Mouse (Mus musculus) cerebellum, postnatal 36 days (tissue): ENCODE measurements around the gene Cep350.

ENCODE experiments used
- DNase-seq, 2 experiments: peaks; one replicate each; pipeline ENCODE4 v3.0.0; 2021 to 2022; ENCODE audit warnings: mixed read lengths in 2 of 2

The Cep350 gene

DNA sequence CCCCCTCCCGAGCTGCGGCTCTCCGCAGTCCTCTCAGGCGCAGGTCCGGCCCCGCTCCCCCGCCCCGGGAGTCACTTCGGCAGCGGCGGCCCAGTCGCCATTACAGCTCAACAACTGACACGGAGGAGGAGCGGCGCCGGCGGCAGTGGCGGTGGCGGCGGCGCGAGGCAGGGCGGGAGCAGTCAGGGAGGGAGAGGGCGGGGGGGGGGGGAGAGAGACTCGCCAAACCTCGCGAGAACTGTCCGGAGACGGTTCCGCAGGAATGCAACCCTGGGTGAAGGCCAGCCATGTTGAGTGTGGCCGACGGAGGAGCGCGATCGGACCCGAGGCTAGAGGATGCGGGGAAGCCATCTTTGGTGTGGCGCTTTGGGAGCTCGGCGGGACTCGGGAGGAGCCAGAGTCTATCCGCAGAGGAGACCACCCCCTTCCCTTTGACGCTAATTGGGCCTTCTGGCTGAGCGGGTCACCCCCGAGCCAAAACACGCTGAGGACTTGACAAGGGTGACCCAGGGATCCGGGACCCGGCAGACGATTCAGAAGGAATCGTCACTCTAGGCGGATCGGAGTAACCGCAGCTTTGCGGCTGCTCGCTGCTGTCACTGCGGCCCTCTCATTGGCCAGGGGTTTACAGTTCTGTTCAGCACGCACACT is at the start of gene Cep350:
Gene Cep350 (minus strand): TSS at position 188 of the 651 bp plus-strand sequence.
- peak; percentile 96 for DNase-seq

DNA sequence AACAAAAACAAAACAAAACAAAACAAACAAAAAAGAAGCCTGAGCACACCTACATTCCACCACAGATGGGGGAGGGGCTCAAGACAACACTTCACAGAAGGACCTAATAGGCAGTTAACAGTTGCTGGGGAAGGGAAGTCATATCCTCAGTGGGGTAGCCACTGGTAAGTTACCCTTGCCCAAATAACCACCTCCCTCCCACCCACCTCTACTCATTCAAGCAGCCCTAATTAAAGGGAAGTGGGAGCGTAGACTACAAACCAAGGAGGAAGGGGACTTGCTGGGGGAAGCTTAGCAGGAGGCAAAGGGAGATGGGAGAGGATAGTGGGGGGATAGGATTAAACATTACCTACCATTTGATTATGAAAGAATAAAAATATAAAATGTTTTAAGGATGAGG is 47.3 kb upstream of the Cep350 start:
- no peak for DNase-seq

DNA sequence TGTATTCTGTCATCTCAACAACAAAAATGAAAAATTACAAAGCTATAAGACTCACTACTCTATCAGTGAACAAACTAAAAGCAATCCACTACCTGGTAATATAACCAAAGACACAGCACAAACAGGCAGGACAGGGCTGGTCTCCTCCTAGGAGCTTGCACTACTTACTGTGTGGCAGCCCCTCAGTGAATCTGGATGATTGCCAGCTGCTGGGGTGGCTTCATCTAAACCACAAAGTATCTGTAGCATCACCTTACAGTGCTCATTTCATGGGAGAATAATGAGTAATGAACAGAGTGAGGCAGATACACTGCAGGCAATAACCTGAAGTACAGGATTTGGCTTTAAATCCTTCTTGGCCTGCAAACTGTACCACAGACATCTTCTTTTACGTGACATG is 46.7 kb upstream of the Cep350 start:
- DNase-seq, result no peak

DNA sequence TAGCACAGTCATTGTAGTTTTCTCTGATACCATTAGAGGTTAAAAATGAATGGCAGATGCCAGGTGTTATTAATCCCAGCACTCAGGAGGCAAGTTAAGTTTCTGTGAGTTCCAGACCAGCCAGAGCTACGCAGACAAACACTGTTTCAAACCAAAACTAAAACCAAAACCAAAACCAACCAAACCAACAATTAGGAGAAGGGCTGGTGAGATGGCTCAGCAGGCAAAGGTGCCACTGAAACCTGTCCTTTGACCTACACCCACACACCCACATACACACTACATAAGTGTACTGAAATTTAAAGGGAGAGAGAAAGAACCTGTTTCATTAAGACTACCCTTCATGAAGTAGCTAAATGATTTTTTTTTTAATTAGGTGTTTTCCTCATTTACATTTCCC is 35.9 kb upstream of the Cep350 start:
- DNase-seq, result no peak

DNA sequence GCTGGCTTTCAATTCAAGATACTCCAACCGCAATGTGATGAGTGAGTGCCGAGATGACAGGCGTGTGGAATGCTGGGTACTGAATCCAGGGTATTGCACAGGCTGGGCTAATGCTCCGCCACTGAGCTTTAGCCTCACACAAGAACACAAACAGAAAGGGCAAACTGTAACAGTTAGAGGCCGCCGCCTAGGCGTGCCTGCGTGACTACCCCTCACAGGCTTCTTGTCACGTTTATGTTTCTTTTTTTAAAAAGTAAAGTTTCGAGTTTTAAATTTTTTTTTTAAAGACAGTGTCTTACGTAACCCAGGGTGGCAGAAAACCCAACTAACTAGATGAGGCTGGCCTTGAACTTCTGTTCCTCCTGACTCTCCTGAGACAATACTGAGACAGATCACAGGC is 32.9 kb upstream of the Cep350 start:
- no peak for DNase-seq

GRCm38 (mm10) chr1:156003201-156003935 is 30.3 kb upstream of the Cep350 start:
- no peak for DNase-seq

- no peak for DNase-seq
Measured at GRCm38 (mm10) chr1:156002366-156002765, 29.3 kb upstream of the Cep350 start.

DNA sequence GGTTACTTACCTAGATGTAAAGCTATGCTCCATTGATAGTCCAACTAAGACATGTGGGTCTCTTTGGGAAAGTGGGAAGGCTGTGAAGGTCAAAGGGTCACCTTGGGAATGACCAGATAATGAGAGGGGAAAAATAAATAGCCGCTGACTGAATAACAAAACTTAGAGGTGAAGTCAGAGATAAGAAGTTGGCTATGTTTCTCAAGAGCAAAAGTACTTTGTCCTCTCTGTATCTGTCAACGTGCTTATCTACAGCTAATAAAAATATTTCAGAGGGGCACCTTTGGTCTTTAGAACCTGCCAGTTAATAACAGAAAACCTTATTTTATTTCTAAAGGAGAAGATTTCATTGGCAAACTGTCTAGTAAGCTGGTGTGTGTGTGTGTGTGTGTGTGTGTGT is 22.6 kb upstream of the Cep350 start:
- no peak for DNase-seq

GRCm38 (mm10) chr1:155994524-155994923 is 21.5 kb upstream of the Cep350 start:
- no peak for DNase-seq

- no peak for DNase-seq
Measured at GRCm38 (mm10) chr1:155990391-155990790, 17.3 kb upstream of the Cep350 start.

GRCm38 (mm10) chr1:155989387-155989786 is 16.3 kb upstream of the Cep350 start:
- no peak for DNase-seq

DNA sequence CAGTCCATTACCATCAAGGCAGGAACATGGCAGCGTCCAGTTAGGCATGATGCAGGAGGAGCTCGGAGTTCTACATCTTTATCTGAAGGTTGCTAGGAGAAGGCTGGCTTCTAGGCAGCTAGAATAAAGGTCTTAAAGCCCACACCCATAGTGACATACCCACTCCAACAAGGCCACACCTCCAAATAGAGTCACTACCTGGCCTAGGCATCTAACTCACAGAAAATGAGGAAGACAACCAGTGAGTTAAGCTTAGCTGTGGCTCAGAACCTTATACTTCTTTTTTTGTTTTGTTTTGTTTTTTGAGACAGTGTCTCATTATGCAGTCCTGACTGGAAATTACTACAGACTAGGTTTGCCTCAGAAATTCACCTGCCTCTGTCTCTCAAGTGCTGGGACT is 14.6 kb upstream of the Cep350 start:
- DNase-seq, result no peak

- DNase-seq, result no peak
Measured at GRCm38 (mm10) chr1:155974931-155975330, 1.9 kb upstream of the Cep350 start.

DNA sequence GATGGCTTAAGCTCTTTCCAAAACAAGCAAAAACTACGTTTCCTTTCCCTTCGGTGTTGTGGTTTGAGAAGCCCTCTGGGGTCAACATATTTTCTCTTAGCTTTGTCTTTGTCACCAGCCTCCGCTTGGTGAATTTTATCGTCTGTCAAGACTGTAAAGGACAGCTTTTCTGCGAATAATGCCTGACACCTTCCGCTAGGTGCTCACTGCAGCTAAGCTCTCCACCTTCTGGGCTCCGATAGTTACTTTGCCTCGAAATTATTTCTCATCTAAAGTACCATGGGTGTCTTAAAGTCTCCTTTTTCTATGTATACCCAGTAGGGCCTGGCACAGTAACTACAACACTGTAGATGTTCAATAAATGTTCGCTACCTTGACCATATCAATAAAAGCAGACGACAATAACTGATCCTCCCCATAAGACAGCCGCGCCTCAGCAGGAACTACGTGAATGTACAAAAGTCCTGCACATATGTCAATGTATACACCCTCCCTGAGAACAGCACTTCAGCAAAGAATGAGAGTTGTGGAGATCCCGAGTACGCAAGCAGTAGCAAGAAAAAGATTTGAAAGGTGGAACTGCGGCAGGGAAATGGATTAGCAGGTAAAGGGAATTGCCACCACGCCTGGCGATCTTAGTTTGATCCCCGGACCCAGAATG is 794 bp upstream of the Cep350 start:
- DNase-seq, result peak; percentile 9 to 48

- DNase-seq, result no peak
Measured at GRCm38 (mm10) chr1:155972146-155973067, 648 bp downstream of the Cep350 start.

DNA sequence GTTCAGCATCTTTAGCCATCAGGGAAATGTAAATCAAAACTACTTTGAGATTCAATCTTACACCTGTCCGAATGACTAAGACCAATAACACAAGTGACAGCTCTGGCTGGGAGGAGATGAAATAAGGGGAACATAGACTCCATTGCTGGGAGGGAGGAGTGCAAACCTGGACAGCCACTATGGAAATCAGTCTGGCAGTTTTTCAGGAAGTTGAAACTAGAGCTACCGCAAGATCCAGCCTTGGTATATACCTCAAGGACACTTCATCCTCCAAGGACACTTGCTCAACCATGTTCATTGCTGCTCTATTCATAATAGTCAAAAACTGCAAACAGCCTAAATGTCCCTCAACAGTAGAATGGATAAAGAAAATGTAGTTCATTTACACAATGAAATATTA is 23.9 kb downstream of the Cep350 start:
- no peak for DNase-seq

- DNase-seq, result no peak
Measured at GRCm38 (mm10) chr1:155944361-155944760, 28.7 kb downstream of the Cep350 start.

DNA sequence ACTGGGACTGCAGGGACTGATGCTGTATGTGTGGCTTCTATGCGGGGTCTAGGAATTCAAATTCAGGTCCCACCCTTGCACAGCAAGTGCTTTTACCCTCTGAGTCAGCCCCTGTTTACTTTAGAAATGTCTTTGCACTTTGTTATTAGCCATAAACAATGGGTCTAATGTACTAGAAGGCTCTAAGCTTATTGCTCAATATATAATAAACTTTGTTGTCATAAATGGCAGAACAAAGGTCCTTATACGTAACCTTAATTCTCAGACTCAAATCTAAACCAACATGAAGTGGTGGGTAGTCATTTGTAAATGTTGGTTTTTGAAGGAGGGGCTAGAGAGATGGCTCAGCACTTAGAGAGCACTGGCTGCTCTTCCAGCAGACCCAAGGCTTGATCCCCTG is 35.6 kb downstream of the Cep350 start:
- DNase-seq, result no peak

GRCm38 (mm10) chr1:155934702-155935101 is 38.4 kb downstream of the Cep350 start:
- no peak for DNase-seq

GRCm38 (mm10) chr1:155903561-155903960 is 69.5 kb downstream of the Cep350 start:
- DNase-seq, result no peak

DNA sequence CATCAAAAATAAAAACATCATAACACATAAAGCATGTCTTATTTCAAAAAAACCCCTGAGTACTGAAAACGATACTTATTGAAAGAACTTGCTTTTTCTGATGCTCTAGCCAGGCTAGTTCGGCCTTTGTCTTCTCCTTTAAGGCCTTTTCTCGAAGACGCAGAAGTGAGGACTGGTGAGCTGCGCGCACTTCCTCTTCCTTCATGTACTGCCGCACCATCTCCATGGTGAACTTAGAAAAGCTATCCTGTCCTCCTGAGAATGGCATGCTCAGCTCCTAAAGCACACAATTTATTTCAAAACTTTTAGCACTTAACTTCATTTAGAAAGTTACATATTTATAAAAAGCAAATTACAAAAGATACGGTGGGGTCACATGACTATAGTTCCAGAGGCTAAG is 71.7 kb downstream of the Cep350 start:
- DNase-seq, result no peak

GRCm38 (mm10) chr1:155894382-155894781 is 78.7 kb downstream of the Cep350 start:
- DNase-seq, result no peak

GRCm38 (mm10) chr1:155886846-155887245 is 86.2 kb downstream of the Cep350 start:
- no peak for DNase-seq
